Mouse (Mus musculus) olfactory bulb, adult 2 months (tissue): ENCODE measurements at regions not wholly inside any gene's neighbourhood (a gene's known extent, or its start where the extent isn't known, plus 50 kb on each side); places are given as distances from the start of the nearest gene placed in this dataset.

ENCODE experiments used
- CTCF ChIP-seq: fragments of 200-500 bp; IDR thresholded peaks from 2 replicates; pipeline ENCODE4 v1.5.1; 2012; ENCODE audit warnings: low read depth, mild to moderate bottlenecking, low read length, moderate library complexity; ENCODE audit not compliant: insufficient read depth
- POLR2A ChIP-seq: fragments of 200-500 bp; IDR thresholded peaks from 2 replicates; pipeline ENCODE4 v1.6.1; 2012; ENCODE audit warnings: mild to moderate bottlenecking, low read depth, low read length, moderate library complexity; ENCODE audit not compliant: insufficient read depth

GRCm38 (mm10) chr12:16279146-16279545 lies 331.6 kb downstream of the Lpin1 start:
- no peak for TF ChIP-seq POLR2A
- TF ChIP-seq CTCF, result no peak
